Mouse (Mus musculus): ENCODE measurements around the gene Mettl7a2. TPM values are rescaled to one million over a fixed set of nuclear protein-coding genes. Genes with fewer than 3 reads are reported as not detected.
"Not testable (repeated sequence)": the region's sequence is repeated elsewhere in the genome, so short reads cannot be mapped to it uniquely, and the experiment has no call there.

The Mettl7a2 gene
- polyA plus RNA-seq (2015; fragmentation: Nextera tagmentation; extraction: Ambion mirVana): not detected in 2 replicates

DNA sequence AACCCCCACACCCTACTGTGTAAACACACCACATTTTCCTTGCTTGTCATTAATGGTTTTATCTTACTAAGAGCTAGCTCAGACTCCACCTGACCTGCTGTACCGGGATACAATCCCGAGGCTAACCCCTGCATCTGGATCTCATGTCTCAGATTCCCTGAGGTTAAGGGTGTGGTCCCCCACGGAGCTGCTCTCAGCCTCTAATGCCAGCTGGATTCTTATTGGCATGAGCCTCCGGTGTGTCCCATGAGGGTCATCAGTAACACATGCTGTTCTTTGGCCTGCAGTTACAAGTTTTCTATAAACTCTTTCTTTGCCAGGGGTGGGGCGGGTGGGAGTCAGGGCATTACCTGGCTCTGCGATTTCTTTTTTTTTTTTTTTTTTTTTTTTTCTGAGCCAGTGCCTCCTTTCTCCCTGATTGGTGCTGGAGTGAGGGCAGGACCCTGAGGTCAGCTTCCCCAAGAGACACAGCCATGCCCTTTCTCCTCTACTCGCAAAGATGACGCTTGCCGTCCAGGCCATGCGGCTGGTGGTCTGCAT is at the start of gene Mettl7a2, which contains the start of gene Methig1:
Gene Mettl7a2 (plus strand): TSS at position 490 of the 540 bp plus-strand sequence.
Gene Methig1 (plus strand): TSS at position 439 of the 540 bp plus-strand sequence.
- Histone ChIP-seq H3K9ac (no peak within 1 kb of the TSS), H3K9me3 (no peaks in the 10 kb centered on the region), H3K36me3 (no peaks in the 10 kb centered on the region), H3K4me2 (no peak within 1 kb of the TSS), H3K4me3 (no peak within 1 kb of the TSS), H3K27ac (no peak within 1 kb of the TSS), H3K27me3 (no peaks in the 10 kb centered on the region), H3K4me1 (peaks cover 5% of the 10 kb centered on the region; the same call in 1 of the 2 replicates)
- WGBS: 67% methylated on average over 10 of the region's 10 CpGs
- no peak for ATAC-seq (ENCODE audit: insufficient number of reproducible peaks, low FRiP score, low TSS enrichment, low read depth)

DNA sequence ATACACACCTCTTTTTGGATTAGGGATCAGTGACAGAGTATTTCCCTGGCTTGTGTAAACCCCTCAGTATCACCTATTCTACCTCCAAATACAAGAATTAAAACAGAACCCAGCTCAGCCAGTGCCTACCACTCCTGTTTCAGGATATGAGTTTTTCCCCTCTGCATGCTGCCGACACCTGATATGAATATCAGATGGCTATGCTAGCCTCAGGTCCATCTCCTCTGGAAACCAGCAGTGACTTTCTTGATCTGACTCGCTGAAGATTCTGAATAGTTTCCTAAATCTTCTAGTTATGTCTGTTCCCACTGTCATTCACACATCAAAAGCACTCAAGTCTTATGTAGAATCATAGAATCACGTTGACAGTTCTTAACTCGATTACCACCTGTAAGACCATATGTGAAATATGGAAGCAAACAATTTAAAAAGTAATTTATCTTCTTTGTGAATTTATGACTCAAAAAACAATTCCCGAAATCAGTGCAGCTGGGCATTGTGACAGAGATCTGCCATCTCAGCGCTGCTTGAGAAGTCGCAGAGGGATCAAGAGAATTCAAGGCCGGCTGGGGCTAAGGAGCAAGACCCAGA is 49.5 kb upstream of the Mettl7a2 start:
- no peak overlapping the region for H3K27ac ChIP-seq
- H3K4me3 ChIP-seq: peak overlapping the region; percentile 53
- 60% methylated on average over 8 of the region's 8 CpGs for WGBS
- no peaks in the 10 kb centered on the region for H3K36me3 ChIP-seq
- H3K4me2 ChIP-seq: peak overlapping the region; percentile 76
- H3K27me3 ChIP-seq: no peaks in the 10 kb centered on the region
- no peak overlapping the region for H3K9ac ChIP-seq
- H3K4me1 ChIP-seq: peaks cover 2% of the 10 kb centered on the region; the same call in 1 of the 2 replicates
- ATAC-seq (ENCODE audit: insufficient number of reproducible peaks, low FRiP score, low TSS enrichment, low read depth): no peak
- no peaks in the 10 kb centered on the region for H3K9me3 ChIP-seq

DNA sequence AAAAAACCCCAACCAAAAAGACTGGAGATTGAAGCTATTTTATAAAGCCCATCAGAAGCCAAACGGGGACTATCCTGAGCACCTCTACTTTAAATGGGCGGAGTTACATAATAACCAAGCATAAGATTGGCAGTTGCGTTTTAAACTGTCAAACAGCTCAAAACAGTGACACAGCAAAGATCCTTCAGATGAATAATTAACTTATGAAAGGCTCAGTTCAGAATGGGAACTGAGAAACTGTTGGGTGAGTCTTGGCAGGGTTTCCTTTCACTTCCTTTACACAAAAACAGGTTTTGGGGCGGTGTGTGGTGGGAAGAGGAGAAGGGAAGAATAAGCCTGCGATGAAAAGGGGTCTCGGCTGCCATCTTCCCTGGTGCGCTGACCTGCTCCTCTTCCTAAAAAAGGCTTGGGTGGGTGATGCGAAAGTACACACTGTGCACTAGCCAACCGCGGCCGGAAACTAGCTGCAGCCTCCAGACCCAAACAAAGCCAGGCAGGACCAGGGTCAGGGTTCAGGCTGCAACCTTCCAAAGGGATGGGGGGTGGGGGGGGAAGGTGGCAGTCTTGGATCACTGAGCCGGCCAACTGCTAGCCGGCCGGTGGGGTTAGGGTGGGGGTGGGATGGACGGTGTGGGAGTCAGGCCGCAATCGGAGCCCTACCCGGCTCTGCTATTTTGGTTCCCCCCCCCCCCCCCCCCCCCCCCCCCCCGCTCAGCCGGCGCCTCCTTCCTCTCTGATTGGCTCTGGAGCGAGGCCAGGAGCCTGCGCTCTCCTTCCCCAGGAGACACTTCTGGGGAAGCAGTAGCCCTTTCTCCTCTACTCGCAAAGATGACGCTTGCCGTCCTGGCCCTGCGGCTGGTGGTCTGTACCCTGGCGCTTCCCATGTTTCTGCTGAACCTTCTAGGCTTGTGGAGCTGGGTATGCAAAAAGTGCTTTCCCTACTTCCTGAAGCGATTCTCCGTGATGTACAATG is 48.7 kb upstream of the Mettl7a2 start, which contains the start of gene Mettl7a1:
Gene Mettl7a1 (plus strand): TSS at position 122 of the 973 bp plus-strand sequence.
- peak; percentile 57; the same call in 1 of the 2 replicates for ATAC-seq (ENCODE audit: insufficient number of reproducible peaks, low FRiP score, low TSS enrichment, low read depth)
- Histone ChIP-seq H3K27me3 (no peaks in the 10 kb centered on the region), H3K4me1 (peaks cover 2% of the 10 kb centered on the region; the same call in 1 of the 2 replicates), H3K9me3 (no peaks in the 10 kb centered on the region), H3K36me3 (no peaks in the 10 kb centered on the region), H3K9ac (peak within 1 kb of the TSS; percentile 33), H3K4me2 (peak within 1 kb of the TSS; percentile 76), H3K27ac (peak within 1 kb of the TSS; percentile 73), H3K4me3 (peak within 1 kb of the TSS; percentile 53)
- 3% methylated on average over 20 of the region's 30 CpGs for WGBS

DNA sequence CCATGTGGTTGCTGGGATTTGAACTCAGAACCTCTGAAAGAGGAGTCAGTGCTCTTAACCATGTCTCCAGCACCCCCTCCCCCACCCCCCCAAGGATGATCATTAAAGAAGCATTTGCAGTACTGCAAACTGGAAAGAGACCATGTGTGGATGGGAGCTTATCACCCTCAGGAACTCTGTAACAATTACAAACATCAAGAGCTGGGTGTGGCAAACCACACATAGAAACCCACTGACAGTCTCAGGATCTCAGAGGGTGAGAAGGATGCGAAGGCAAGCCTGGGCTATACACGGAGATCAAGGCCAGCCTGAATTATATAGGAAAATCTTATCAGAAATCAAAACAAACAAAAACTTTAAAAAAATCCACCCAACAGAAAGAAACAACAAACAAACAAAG is 46.8 kb upstream of the Mettl7a2 start:
- Histone ChIP-seq H3K27ac (no peak overlapping the region), H3K4me1 (peaks cover 2% of the 10 kb centered on the region; the same call in 1 of the 2 replicates), H3K27me3 (no peaks in the 10 kb centered on the region), H3K4me3 (no peak overlapping the region), H3K4me2 (no peak overlapping the region), H3K36me3 (no peaks in the 10 kb centered on the region), H3K9me3 (no peaks in the 10 kb centered on the region), H3K9ac (no peak overlapping the region)
- ATAC-seq (ENCODE audit: insufficient number of reproducible peaks, low FRiP score, low TSS enrichment, low read depth): no peak
- WGBS: 83% methylated on average over 2 of the region's 2 CpGs

DNA sequence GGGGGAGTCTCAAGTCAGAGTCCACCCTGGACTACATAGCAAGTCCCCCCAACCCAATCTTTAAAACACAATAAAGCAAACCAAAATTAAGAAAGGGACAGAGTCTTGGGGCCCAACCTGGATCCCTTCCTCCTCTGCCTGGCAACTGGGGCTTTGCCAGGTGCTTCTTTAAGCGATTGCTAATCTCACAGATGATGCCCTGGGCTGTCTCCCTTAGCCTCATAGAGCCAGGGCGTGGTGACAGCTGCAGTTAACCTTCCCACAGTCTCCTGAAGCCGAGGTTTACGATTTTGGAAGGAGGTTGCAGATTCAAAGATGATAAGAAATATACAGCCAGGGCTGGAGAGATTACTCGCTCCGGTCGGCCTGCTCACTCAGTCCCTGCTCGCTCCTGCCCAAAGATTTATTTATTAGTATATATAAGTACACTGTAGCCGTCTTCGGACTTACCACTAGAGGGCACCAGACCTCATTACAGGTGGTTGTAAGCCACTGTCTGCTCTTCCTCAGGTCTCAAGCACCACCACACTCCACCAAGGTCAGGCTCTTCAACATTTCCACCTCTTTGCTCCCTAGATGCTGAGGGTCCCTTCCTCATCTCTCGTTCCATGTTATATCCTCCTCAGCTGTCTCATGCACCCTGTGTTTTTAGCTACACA is 45.4 kb upstream of the Mettl7a2 start:
- ATAC-seq (ENCODE audit: insufficient number of reproducible peaks, low FRiP score, low TSS enrichment, low read depth); H3K4me2 ChIP-seq; H3K27ac ChIP-seq; H3K36me3 ChIP-seq; H3K4me1 ChIP-seq; H3K9me3 ChIP-seq; H3K9ac ChIP-seq; H3K27me3 ChIP-seq; H3K4me3 ChIP-seq: not testable (repeated sequence)
- WGBS: 34% methylated on average over 11 of the region's 11 CpGs

DNA sequence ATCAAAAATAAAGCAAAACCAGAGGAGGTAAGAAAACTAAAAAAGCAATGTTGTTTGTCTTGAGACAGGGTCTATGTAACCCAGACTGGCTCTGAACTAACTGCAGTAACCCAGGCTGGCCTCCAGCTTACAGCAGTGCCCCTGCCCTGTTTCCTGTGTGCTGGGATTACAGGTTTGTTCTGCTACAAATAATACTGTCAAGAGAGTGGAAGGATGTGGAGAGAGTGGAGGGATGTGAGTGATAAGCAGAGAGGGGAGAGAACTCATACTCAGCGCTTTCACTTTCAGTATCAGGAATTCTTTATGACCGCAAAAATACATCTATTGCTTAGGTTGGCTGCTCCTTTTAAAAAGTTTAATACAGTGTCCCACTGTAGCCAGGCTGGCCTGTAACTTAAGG is 40.7 kb upstream of the Mettl7a2 start:
- 83% methylated on average over 2 of the region's 2 CpGs for WGBS
- no peak overlapping the region for H3K27ac ChIP-seq
- H3K9ac ChIP-seq: no peak overlapping the region
- H3K4me1 ChIP-seq: no peaks in the 10 kb centered on the region
- ATAC-seq (ENCODE audit: insufficient number of reproducible peaks, low FRiP score, low TSS enrichment, low read depth): no peak
- no peaks in the 10 kb centered on the region for H3K27me3 ChIP-seq
- H3K36me3 ChIP-seq: no peaks in the 10 kb centered on the region
- no peaks in the 10 kb centered on the region for H3K9me3 ChIP-seq
- H3K4me2 ChIP-seq: no peak overlapping the region
- no peak overlapping the region for H3K4me3 ChIP-seq

DNA sequence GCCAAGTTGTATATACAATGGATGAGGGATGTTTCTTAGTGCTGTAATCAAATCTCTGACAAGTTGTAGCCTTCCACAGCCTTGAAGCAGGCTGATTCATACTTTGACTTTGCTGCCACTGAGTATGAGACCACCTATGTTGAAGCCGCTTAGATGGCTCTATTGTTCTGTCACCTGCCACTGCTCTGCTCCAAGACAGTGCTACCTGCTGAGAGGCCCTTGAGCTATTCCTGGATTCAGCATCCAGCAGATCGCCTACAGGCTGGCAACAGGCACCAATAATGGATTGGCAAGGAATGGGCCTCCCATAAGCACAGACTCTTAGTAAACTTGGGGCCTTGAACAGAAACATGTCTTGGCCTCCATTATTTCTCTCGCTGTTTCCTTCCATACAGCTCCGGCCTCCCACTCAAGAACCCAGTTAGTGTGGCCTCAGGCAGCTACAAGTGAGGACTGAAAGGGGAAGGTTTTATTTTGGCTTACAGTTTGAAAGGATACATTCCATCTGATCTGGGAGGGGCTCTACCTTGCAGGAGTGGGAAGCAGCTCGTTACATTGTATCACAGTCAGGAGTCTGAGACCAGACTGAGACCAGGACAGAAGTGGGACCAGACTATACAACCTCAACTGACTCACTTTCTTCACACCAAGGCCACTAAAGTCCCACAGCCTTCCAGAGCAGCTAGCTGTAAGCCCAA is 38.4 kb upstream of the Mettl7a2 start:
- Histone ChIP-seq H3K9me3 (no peaks in the 10 kb centered on the region), H3K4me2 (no peak overlapping the region), H3K9ac (no peak overlapping the region), H3K36me3 (no peaks in the 10 kb centered on the region), H3K27ac (no peak overlapping the region), H3K4me3 (no peak overlapping the region), H3K4me1 (no peaks in the 10 kb centered on the region), H3K27me3 (no peaks in the 10 kb centered on the region)
- 95% methylated on average over 5 of the region's 5 CpGs for WGBS
- no peak for ATAC-seq (ENCODE audit: insufficient number of reproducible peaks, low FRiP score, low TSS enrichment, low read depth)

DNA sequence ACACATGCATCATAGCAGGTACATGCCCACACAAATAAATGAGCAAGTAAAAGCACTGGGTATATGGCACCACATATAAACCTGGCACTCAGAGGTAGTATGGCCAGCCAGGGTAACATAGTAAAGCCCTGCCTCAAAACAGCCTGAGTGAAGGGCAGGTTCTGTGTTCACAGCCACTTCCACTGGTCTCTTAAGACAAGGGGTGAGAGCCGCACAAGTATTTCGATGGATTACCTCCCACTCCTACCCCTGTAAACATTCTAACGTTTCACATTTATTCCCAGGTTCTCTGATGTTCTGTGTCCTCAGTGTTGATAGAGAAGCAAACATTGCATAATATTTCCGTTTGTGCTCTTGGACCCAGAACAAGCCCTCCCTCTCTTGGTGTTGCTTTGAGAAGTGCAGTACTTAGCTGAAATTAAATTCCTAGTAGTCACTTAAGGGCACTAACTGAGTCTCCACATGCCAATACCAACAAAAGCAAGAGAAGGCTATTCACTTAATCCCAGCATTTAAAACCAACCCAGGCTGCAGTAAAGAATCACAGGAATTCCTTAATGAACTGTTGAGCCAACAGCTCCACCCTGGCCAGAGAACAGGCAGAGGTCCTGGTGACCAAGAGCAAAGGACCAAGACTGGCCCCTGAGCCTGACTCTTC is 34.9 kb upstream of the Mettl7a2 start:
- WGBS: 48% methylated on average over 4 of the region's 4 CpGs

DNA sequence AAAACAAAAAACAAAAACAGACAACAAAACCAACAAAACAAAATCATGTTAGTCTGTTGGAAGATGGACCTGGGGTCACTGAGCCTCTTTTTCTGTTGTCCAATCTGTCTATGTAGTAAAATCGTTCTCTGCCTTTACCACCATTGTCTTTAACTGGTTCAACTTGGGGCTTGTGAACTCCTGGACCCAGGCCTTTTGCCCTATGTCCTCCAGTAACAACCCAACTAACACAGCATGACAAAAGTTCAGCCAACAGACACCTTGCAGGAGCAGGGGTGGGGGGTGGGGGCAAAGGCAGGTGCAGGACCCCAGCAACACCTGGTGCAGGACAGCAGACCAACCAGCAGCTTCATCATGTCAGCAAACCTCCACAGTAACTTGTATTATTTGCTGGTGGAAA is 33.1 kb upstream of the Mettl7a2 start:
- Histone ChIP-seq H3K36me3 (no peaks in the 10 kb centered on the region), H3K9me3 (no peaks in the 10 kb centered on the region), H3K4me1 (peaks cover 4% of the 10 kb centered on the region), H3K27ac (no peak overlapping the region), H3K4me3 (no peak overlapping the region), H3K9ac (no peak overlapping the region), H3K27me3 (no peaks in the 10 kb centered on the region), H3K4me2 (no peak overlapping the region)
- no peak for ATAC-seq (ENCODE audit: insufficient number of reproducible peaks, low FRiP score, low TSS enrichment, low read depth)
- 66% methylated on average over 1 of the region's 1 CpGs for WGBS

More for the DNA sequence above, 34.9 kb upstream of the Mettl7a2 start:
- H3K27me3 ChIP-seq, H3K4me2 ChIP-seq, H3K36me3 ChIP-seq, H3K4me1 ChIP-seq, H3K9me3 ChIP-seq, H3K4me3 ChIP-seq, H3K27ac ChIP-seq, H3K9ac ChIP-seq: not testable (repeated sequence)
- peak; percentile 48; the same call in 1 of the 2 replicates for ATAC-seq (ENCODE audit: insufficient number of reproducible peaks, low FRiP score, low TSS enrichment, low read depth)

DNA sequence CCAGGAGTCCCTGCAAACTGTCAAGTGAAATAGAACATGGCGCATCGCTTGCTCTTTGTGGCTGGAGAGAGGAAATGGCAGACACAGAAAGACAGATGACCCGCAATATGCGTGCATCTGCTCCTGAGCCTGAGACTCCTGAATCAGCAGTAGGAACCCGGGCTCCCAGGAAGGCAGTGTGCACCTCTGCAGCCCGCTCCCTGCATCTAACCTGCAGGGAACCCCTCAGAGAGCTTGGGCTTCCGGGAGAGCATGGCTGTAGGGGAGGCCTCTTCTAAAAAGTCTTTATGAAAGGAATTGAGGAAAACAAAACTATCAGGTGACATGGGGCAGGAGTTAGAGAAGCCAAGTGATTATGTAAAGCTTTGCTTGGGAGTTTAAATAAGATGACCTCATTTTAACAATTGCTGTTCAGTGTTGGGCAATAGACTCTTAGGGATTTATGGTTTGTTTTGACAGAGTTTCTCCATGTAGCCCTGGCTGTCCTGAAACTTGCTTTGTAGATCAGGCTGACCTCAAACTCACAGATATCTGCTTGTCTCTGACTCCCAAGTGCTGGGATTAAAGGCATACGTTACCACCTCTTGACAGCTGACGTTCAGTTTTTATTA is 32.6 kb upstream of the Mettl7a2 start:
- no peak overlapping the region for H3K4me2 ChIP-seq
- 55% methylated on average over 9 of the region's 9 CpGs for WGBS
- no peaks in the 10 kb centered on the region for H3K36me3 ChIP-seq
- no peaks in the 10 kb centered on the region for H3K27me3 ChIP-seq
- H3K4me1 ChIP-seq: peaks cover 4% of the 10 kb centered on the region
- no peak overlapping the region for H3K27ac ChIP-seq
- ATAC-seq (ENCODE audit: insufficient number of reproducible peaks, low FRiP score, low TSS enrichment, low read depth): no peak
- H3K4me3 ChIP-seq: no peak overlapping the region
- H3K9me3 ChIP-seq: no peaks in the 10 kb centered on the region
- no peak overlapping the region for H3K9ac ChIP-seq
